Mouse (Mus musculus): ENCODE data around the gene Csf2rb2.
"Not testable (repeated sequence)": the region's sequence is repeated elsewhere in the genome, so short reads cannot be mapped to it uniquely, and the experiment has no call there.

Csf2rb2 gene

DNA sequence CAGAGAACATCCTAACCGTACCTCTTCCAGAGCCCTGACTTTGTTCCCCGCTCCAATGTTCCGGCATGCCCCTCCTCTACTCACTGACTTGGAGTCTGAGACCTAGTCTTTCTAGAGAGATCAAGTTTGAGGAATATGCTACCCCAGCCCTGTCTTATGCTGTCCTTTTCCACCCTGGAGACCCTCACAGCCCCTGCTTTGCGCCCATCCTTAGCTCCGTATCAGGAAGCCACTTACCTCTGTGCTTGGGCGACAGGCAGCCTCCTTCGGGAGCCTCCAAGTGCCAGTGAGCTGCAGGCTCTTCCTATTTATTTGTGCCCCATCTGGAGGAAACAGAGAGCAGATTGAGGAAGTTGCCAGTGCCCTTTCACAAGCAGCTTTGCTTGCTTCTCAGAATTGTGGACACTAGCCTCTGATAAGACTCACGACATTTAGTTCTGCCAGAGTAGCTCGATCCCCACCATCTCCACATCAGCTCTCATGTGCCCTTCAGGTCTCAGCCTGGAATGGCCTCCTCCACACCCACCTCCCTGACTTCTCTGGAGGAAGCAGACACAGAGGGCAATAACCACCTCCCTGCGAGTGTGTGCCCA is at the start of gene Csf2rb2:
Gene Csf2rb2, minus strand, starts transcription at position 381 of the 593 bp plus-strand sequence.
- DNase-seq, result no peak

DNA sequence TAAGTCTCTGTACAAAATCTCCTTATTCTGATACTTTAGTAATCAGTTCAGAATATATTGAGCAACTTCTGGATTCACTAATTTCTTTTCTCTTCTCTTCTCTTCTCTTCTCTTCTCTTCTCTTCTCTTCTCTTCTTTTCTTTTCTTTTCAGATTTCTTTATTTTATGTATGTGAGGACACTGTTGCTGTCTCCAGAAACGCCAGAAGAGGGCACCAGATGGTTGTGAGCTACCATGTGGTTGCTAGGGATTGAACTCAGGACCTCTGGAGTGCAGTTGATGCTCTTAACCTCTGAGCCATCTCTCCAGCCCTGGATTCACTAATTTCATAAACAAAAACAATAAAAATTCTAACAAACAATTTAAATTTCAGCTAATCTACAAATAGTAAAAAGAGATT is 49.4 kb upstream of the Csf2rb2 start:
- DNase-seq, result no peak

- no peak for DNase-seq
These were observed 46.2 kb upstream of the Csf2rb2 start for GRCm38 (mm10) chr15:78351586-78352165.

DNA sequence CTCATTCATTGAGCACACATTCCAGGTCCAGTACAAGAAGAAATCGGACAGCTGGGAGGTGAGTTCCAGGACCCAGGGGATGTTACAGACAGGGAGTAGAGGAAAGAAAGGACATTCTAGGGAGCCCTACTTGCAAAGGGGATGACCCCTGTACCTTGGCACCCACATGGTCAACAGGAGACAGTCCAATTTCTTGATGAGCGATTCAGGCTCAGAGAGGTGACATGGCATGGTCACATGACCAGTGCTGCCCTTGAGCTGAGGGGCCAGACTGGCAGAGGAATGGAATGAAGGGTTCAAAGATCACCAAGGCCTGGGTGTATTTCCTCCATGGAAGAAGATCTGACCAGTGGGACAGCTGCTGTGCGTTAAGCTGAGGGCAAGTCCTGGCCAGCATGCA is 39.0 kb upstream of the Csf2rb2 start:
- no peak for DNase-seq

GRCm38 (mm10) chr15:78343683-78344082 is 38.2 kb upstream of the Csf2rb2 start:
- no peak for DNase-seq

DNA sequence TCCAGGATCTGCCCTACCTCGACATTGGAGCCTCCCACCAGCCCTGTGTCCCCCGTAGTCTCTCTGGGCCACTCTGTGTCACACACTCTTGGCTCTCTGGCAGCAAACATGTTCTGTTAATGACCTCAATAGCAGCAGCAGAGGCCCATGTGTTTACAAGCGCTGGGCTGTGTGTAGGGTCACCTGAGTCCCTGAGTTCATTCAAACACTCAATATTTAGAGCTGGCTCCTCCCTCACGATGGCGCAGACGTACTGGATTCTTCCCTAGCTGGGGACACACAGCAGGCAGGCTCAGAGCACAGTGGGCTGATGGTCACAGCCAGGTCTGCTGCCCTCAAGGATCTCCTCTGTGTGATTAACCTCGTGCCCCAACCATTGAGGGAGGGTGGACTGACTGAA is 35.4 kb upstream of the Csf2rb2 start:
- DNase-seq, result not testable (repeated sequence)

GRCm38 (mm10) chr15:78339627-78340423 is 34.3 kb upstream of the Csf2rb2 start:
- peak; percentile 27 for DNase-seq

GRCm38 (mm10) chr15:78334380-78334779 is 28.9 kb upstream of the Csf2rb2 start:
- no peak for DNase-seq

GRCm38 (mm10) chr15:78332981-78333380 is 27.5 kb upstream of the Csf2rb2 start:
- DNase-seq, result no peak

DNA sequence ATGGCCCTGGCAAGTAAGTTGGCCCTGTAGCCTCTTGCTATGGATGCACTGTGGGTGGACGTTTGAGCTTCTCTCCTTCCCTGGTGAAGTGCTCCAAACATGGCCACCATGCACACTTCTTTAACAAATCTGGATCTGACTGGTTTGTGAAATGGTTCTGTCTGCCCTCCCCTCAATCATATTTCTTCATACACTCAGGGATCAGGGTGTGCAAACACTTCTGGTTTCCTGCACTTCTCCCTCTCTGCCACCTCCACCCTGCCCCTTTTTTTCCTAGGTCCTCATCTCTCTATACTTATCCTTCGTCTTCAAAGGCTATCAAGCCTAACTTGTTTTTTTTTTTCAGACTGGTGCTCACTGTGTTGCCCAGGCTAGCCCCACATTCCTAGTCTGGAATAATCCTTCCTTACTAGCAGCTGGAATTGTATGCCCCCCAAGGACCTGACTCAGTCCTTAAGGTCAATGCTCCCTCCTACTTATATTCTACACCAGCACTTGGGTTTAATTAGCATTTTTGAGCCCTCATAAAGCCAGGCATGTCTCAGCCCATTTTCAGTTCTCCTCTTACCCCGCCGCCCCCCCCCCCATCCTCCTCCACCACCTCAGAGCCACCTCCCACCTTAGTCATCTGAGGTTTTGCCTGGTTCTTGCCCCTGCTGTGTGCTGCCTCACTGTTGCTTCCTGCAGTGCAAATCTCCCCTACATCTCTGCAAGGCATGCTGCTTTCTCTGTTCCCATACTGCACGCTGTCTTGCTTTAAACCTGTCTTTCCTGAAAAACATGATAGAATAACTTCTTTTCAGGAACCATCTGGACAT is 26.2 kb upstream of the Csf2rb2 start:
- DNase-seq, result no peak

- no peak for DNase-seq
These were observed 25.2 kb upstream of the Csf2rb2 start for GRCm38 (mm10) chr15:78330706-78331105.

DNA sequence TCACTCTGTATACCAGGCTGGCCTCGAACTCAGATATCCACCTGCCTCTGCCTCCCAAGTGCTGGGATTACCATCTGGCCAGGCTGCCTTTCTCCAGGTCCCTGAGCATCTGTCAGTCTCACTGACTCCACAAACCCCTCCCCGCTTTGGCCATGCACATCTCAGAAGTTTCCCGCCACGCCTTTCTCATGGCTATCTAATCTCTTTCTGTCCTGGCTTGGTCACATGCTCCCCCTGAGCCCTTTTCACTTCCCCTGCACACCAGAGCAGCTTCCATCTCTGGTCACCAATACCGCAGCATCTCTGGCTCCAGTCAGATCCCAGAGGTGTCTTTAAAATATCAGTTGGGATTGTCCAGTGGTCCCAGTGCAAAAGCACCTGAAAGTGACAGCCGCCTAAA is 24.5 kb upstream of the Csf2rb2 start:
- not testable (repeated sequence) for DNase-seq

- DNase-seq, result no peak
These were observed 23.1 kb upstream of the Csf2rb2 start for GRCm38 (mm10) chr15:78328520-78329097.

DNA sequence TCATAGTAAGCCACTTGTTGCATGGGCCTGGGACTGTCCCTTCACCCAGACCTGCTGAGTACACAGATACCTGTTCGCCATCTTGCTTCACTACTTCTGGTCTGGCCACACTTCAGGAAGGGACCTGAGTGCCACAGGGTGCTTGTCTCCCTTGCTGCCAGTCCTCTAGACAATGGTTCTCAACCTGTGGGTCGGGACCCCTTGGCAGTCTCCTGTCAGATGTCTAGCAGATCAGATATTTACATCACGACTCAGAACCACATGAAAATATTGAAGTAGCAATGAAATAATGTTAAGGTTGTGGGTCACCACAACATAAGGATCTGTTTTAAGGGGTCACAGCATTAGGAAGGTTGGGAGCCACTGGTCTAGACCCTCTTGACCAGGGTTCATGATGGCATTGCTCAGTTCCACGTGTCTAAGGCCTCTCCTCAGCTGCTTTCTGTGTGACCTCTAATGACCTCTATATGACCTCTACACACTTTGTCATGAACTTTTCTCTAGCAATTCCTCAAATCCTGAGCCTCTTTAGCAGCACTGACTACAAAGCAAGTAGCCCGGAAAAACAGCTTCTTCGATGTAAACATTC is 22.3 kb upstream of the Csf2rb2 start:
- not testable (repeated sequence) for DNase-seq

GRCm38 (mm10) chr15:78326747-78327146 is 21.2 kb upstream of the Csf2rb2 start:
- no peak for DNase-seq

DNA sequence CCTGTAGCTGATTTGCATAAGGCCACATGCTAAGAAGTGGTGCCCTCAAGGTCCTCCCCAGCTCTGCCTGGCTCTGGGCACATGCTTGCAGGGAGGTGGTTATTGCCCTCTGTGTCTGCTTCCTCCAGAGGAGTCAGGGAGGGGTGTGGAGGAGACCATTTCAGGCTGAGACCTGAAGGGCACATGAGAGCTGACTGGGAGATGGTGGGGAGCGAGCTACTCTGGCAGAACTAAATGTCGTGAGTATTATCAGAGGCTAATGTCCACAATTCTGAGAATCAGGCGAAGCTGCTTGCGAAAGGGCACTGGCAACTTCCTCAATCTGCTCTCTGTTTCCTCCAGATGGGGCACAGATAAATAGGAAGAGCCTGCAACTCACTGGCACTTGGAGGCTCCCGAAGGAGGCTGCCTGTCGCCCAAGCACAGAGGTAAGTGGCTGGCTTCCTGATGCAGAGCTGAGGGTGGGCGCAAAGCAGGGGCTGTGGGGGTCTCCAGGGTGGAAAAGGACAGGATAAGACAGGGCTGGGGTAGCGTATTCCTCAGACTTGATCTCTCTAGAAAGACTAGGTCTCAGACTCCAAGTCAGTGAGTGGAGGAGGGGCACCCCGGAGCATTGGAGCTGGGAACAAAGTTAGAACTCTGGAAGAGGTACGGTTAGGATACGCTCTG is 20.3 kb upstream of the Csf2rb2 start, which contains the start of gene Csf2rb:
Gene Csf2rb, plus strand, starts transcription at position 82 of the 669 bp plus-strand sequence.
- no peak for DNase-seq

- no peak for DNase-seq
These were observed 18.8 kb upstream of the Csf2rb2 start for GRCm38 (mm10) chr15:78324294-78324693.

DNA sequence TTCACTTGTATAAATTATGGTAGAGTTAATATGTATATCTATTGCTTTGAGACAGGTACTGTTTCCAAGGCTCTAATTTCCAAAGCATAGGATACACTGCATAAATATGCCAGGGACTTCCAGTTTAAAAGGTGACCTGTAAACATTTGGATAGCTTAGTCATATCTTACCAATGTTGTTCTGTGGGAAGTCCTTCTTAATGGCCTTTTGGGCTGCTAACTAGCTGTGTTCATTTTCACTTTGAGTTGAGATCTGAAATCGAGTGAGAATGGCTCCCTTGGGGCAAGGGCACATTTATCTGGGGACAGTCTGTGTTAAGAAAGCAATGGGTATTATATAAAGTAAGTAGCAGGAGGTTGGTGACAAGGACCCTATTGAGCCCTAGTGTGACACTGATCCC is 17.8 kb upstream of the Csf2rb2 start:
- DNase-seq, result no peak

DNA sequence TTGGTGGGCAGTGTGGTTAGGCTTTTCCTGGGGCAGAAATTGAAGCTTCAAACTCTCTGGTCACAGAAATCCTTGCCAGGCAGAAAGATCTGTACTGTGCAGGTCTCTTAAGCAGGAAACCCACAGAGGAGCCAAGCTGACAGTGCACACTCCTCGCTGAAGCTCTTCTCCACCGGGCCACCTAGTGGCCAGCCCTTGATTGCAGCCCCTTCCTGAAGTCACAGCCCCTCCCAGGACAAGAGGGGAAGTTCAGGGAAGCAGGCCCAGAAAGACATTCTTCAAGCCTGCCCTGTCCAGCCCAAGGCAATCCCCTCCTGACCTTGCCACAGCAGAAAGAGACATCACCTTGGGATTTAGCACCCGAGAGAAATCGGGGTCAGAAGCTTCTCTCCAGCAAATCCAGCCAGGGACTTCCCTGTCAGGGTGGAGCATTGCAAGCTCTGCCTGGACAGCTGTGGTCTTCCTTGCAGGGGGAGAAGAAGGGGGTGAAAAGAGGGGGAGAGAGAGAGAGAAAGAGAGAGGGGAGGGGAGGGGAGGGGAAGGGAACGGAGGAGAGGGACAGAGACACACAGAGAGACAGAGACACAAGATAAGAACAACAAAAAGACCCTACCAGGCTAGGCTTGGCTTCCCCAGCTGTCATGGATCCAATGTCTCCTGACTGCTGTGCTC is 15.4 kb upstream of the Csf2rb2 start:
- peak; percentile 10 for DNase-seq

DNA sequence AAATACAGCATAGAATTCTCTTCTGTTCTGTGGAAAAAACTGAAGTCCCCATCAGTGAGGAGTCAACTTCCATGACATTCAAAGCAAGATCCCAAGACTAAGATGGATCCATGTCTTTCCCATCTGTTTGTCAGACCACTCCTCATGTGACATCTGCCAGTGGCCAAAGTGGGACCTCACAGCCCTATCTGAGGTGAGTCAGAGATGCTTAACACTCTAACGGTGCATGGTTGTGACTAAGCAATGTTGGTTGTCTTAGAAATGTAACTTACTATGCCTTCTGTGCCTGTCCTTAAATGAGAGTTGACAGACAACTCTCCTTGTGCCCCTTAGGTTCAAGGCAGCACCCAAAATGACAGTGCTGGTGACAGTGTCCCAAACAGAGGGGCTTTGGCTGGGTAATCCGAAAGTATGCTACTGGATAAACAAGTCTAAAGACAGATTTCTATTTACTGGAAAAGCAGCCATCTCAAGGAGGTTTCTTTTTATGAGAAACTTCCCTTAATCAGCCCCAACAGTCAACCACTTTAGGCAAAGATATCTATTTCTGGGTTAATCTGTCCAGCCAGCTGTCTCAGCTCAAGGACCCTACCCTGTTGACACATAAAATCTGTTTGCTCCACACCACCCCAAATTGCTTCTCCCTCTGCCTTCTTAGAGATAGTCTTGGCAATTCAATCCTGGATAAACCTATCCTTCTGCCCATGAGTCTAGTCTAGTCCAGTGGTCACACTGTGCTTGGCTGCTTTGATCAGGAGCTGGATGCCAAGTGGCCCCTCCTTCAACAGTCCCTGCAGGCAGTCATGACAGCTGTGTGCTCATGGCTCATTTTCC is 13.0 kb upstream of the Csf2rb2 start:
- not testable (repeated sequence) for DNase-seq

Measured in cerebellum, adult 11 months (tissue).